Mouse (Mus musculus) midbrain, embryonic 10.5 days (tissue): ENCODE measurements around the gene Ctnna2. TPM values are rescaled to one million over a fixed set of nuclear protein-coding genes. Genes with fewer than 3 reads are reported as not detected.

Source experiments
- DNase-seq: peaks from one replicate; pipeline ENCODE4 v3.0.0-alpha.2; 2017; ENCODE audit warnings: low spot score
- H3K27ac ChIP-seq: fragments of 300-500 bp; sonication (generic); replicated peaks from 2 replicates; pipeline ENCODE4 v1.5.1; 2016; ENCODE audit warnings: mild to moderate bottlenecking
- H3K27me3 ChIP-seq: fragments of 300-500 bp; sonication (generic); 2 replicates; pipeline ENCODE4 v1.6.1; 2016; ENCODE audit warnings: low read depth, mild to moderate bottlenecking; ENCODE audit not compliant: poor library complexity, severe bottlenecking
- H3K36me3 ChIP-seq: fragments of 300-500 bp; sonication (generic); 2 replicates; pipeline ENCODE4 v1.6.1; 2016; ENCODE audit warnings: mild to moderate bottlenecking, moderate library complexity
- H3K4me1 ChIP-seq: fragments of 300-500 bp; sonication (generic); 2 replicates; pipeline ENCODE4 v1.6.1; 2016
- H3K4me3 ChIP-seq: fragments of 300-500 bp; sonication (generic); 2 replicates; pipeline ENCODE4 v1.5.1; 2016; ENCODE audit warnings: mild to moderate bottlenecking, moderate library complexity
- H3K9me3 ChIP-seq: fragments of 300-500 bp; sonication (generic); replicated peaks from 2 replicates; pipeline ENCODE4 v1.6.1; 2016; ENCODE audit warnings: mild to moderate bottlenecking
- WGBS: fragments of 180-500 bp; shearing (Covaris S2); methylation state at CpG from one replicate; pipeline ENCODE4 v1.1.7; 2016; 5-methylcytosine and 5-hydroxymethylcytosine counted together
- polyA plus RNA-seq: library from polyadenylated mRNA; unstranded; fragments of >200 nt; fragmentation: Nextera tagmentation; extraction: Ambion mirVana; gene quantifications from 2 replicates; pipeline ENCODE4 v1.2.1, GENCODE M21; 2016

Ctnna2 gene
- polyA plus RNA-seq, 1 experiment from 2014 or later: 21.6 TPM

GRCm38 (mm10) chr6:76979247-76979850 is 1000.1 kb downstream of the Ctnna2 start:
- H3K4me1 ChIP-seq: peaks cover 8% of the 10 kb centered on the region
- 90% methylated on average over 5 of the region's 5 CpGs for WGBS

GRCm38 (mm10) chr6:76977817-76978216 is 1001.7 kb downstream of the Ctnna2 start:
- WGBS: 19% methylated on average over 3 of the region's 3 CpGs
- H3K27me3 ChIP-seq: no peaks in the 10 kb centered on the region
- no peaks in the 10 kb centered on the region for H3K36me3 ChIP-seq
- no peak overlapping the region for H3K27ac ChIP-seq
- no peak for DNase-seq
- peaks cover 8% of the 10 kb centered on the region for H3K4me1 ChIP-seq
- H3K4me3 ChIP-seq: no peak overlapping the region
- H3K9me3 ChIP-seq: no peaks in the 10 kb centered on the region

More at GRCm38 (mm10) chr6:76979247-76979850, 1000.1 kb downstream of the Ctnna2 start:
- no peak for DNase-seq
- no peak overlapping the region for H3K4me3 ChIP-seq
- no peaks in the 10 kb centered on the region for H3K9me3 ChIP-seq
- H3K27me3 ChIP-seq: no peaks in the 10 kb centered on the region
- H3K27ac ChIP-seq: no peak overlapping the region
- H3K36me3 ChIP-seq: no peaks in the 10 kb centered on the region

- H3K27me3 ChIP-seq: no peaks in the 10 kb centered on the region
- H3K36me3 ChIP-seq: no peaks in the 10 kb centered on the region
- H3K9me3 ChIP-seq: no peaks in the 10 kb centered on the region
- no peak overlapping the region for H3K27ac ChIP-seq
- WGBS: 58% methylated on average over 1 of the region's 1 CpGs
- DNase-seq: no peak
- H3K4me3 ChIP-seq: no peak overlapping the region
- peaks cover 8% of the 10 kb centered on the region for H3K4me1 ChIP-seq
Observed at GRCm38 (mm10) chr6:76974297-76974696, 1005.2 kb downstream of the Ctnna2 start.

- Histone ChIP-seq H3K27me3 (no peaks in the 10 kb centered on the region), H3K9me3 (no peaks in the 10 kb centered on the region), H3K4me3 (no peak overlapping the region), H3K36me3 (no peaks in the 10 kb centered on the region), H3K4me1 (no peaks in the 10 kb centered on the region), H3K27ac (no peak overlapping the region)
- 91% methylated on average over 5 of the region's 5 CpGs for WGBS
- DNase-seq: no peak
Observed at GRCm38 (mm10) chr6:76964998-76965432, 1014.5 kb downstream of the Ctnna2 start.

- no peak overlapping the region for H3K27ac ChIP-seq
- no peaks in the 10 kb centered on the region for H3K4me1 ChIP-seq
- no peak for DNase-seq
- no peaks in the 10 kb centered on the region for H3K9me3 ChIP-seq
- WGBS: 87% methylated on average over 4 of the region's 4 CpGs
- no peaks in the 10 kb centered on the region for H3K36me3 ChIP-seq
- H3K27me3 ChIP-seq: no peaks in the 10 kb centered on the region
- no peak overlapping the region for H3K4me3 ChIP-seq
Observed at GRCm38 (mm10) chr6:76908086-76908485, 1071.4 kb downstream of the Ctnna2 start.

GRCm38 (mm10) chr6:76897156-76897555 is 1082.3 kb downstream of the Ctnna2 start:
- H3K9me3 ChIP-seq: no peaks in the 10 kb centered on the region

More at GRCm38 (mm10) chr6:76897156-76897555, 1082.3 kb downstream of the Ctnna2 start:
- Histone ChIP-seq H3K4me3 (no peak overlapping the region), H3K4me1 (no peaks in the 10 kb centered on the region), H3K27ac (no peak overlapping the region), H3K36me3 (no peaks in the 10 kb centered on the region), H3K27me3 (no peaks in the 10 kb centered on the region)
- 85% methylated on average over 1 of the region's 1 CpGs for WGBS
- DNase-seq: no peak
